Mouse (Mus musculus): ENCODE data around the gene Usp4. TPM values are rescaled to one million over a fixed set of nuclear protein-coding genes. Genes with fewer than 3 reads are reported as not detected.

Gene Usp4
- polyA plus RNA-seq (2012; rRNA removed): 29.2 and 38.5 TPM in 2 replicates
- 59.3 and 67.6 TPM in 2 replicates for polyA plus RNA-seq (2014; fragmentation: Nextera tagmentation; extraction: Ambion mirVana)

DNA sequence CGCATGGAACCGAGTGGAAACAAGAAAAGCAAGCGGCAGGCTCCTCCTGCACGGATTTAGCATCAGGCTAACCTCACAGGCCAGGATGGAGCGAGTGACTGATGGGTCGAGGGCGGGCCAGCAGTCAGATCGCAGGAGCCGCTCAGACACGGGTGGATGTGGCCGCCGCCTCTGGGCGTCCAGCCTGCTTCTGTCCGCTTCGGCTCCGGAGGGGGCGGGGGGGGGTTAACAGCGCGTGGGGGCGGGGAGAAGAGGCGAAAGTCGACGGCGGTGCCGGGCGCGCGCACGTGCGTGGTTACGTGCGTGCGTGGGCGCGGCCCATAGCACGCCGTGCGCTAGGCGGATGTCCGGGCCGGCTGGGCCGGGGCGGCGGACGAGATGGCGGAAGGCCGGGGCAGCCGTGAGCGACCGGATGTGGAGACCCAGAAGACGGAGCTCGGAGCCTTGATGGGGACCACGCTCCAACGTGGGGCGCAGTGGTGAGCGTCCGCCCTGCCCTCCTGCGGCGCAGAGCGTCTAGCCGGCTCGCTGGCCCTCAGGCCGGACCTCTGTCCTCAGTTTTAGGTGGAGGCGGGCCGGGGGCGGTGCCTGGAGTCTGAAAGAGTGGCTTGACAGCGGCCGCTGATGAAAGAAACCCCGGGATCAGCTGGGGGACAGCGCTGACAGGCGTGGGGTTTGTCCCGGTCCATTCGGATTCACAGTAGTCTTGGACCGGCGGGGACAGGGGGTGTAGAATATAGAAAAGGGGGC, at the start of gene Usp4:
TSS of gene Usp4 (plus strand) at position 314 of the 750 bp plus-strand sequence.
- H3K9me3 ChIP-seq (ENCODE audit: control insufficient read depth, low read length): no peaks in the 10 kb centered on the region
- ATAC-seq (ENCODE audit: insufficient read depth): peak; percentile 90
- H3K4me2 ChIP-seq (ENCODE audit: low read depth): peak within 1 kb of the TSS; percentile 98
- WGBS (ENCODE audit: insufficient replicate concordance): 0% methylated on average over 75 of the region's 75 CpGs
- H3K9ac ChIP-seq (replicated peaks): peak within 1 kb of the TSS; percentile 95
- peak; percentile 33; the same call in 1 of the 2 replicates for TF ChIP-seq EP300 (IDR thresholded peaks at IDR 0.05; ENCODE audit: low read depth)
- no peak for TF ChIP-seq CTCF (IDR thresholded peaks at IDR 0.05; ENCODE audit: low read depth)
- peak within 1 kb of the TSS; percentile 90 for H3K27ac ChIP-seq
- H3K4me1 ChIP-seq (replicated peaks; ENCODE audit: control insufficient read depth in 2 of 2, insufficient read depth in 2 of 2, low read length in 1 of 2): peaks cover 42 to 54% of the 10 kb centered on the region in 2 experiments
- no peaks in the 10 kb centered on the region for H3K27me3 ChIP-seq (ENCODE audit: control insufficient read depth, insufficient read depth, low read length)
- DNase-seq (ENCODE audit: low read depth in 3 of 3, low spot score in 3 of 3): peak; percentile 77 to 80 (median 79)
- peak within 1 kb of the TSS; percentile 86 to 99 for H3K4me3 ChIP-seq (ENCODE audit: insufficient read depth in 1 of 2, low read depth in 2 of 2, low read length in 2 of 2)
- H3K36me3 ChIP-seq (replicated peaks; ENCODE audit: control insufficient read depth, insufficient read depth, low read depth): peaks cover 25% of the 10 kb centered on the region

GRCm38 (mm10) chr9:108301853-108302252, 45.8 kb upstream of the Usp4 start:
- Histone ChIP-seq H3K9me3 (ENCODE audit: control insufficient read depth, low read length) (no peaks in the 10 kb centered on the region), H3K4me2 (ENCODE audit: low read depth) (no peak overlapping the region), H3K9ac (replicated peaks) (no peak overlapping the region), H3K4me3 (ENCODE audit: insufficient read depth in 1 of 2, low read depth in 2 of 2, low read length in 2 of 2) (no peak overlapping the region), H3K4me1 (replicated peaks; ENCODE audit: control insufficient read depth in 2 of 2, insufficient read depth in 2 of 2, low read length in 1 of 2) (peaks cover 9% of the 10 kb centered on the region in 2 experiments), H3K36me3 (replicated peaks; ENCODE audit: control insufficient read depth, insufficient read depth, low read depth) (peaks cover 4% of the 10 kb centered on the region), H3K27me3 (ENCODE audit: control insufficient read depth, insufficient read depth, low read length) (no peaks in the 10 kb centered on the region), H3K27ac (no peak overlapping the region)
- ATAC-seq (ENCODE audit: insufficient read depth) (no peak), DNase-seq (ENCODE audit: low read depth in 3 of 3, low spot score in 3 of 3) (no peak)
- TF ChIP-seq CTCF (IDR thresholded peaks at IDR 0.05; ENCODE audit: low read depth) (no peak), EP300 (IDR thresholded peaks at IDR 0.05; ENCODE audit: low read depth) (no peak)
- WGBS (ENCODE audit: insufficient replicate concordance): 67% methylated on average over 3 of the region's 3 CpGs

DNA sequence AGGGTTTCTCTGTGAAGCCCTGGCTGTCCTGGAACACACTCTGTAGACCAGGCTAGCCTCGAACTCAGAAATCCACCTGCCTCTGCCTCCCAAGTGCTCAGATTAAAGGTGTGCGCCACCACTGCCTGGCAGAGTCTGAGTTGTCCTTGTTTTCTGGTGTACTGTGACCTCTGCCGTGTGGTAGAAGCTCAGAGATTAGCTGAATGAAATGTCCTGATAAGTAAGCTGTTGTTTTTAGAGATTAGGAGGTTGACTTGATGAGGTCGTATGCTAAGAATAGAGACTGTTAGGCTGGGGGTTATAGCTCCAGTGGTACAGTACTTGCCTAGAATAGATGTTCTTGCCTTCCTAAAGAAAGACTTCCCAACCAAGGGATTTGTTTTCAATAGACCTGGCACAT, 42.9 kb upstream of the Usp4 start:
- peak overlapping the region; percentile 78 to 99; a peak in 3 of 4 replicates for H3K4me3 ChIP-seq (ENCODE audit: insufficient read depth in 1 of 2, low read depth in 2 of 2, low read length in 2 of 2)
- H3K27ac ChIP-seq: peak overlapping the region; percentile 99
- no peak for TF ChIP-seq CTCF (IDR thresholded peaks at IDR 0.05; ENCODE audit: low read depth)
- no peak for TF ChIP-seq EP300 (IDR thresholded peaks at IDR 0.05; ENCODE audit: low read depth)
- H3K27me3 ChIP-seq (ENCODE audit: control insufficient read depth, insufficient read depth, low read length): no peaks in the 10 kb centered on the region
- DNase-seq (ENCODE audit: low read depth in 3 of 3, low spot score in 3 of 3) (no peak), ATAC-seq (ENCODE audit: insufficient read depth) (no peak)
- H3K9me3 ChIP-seq (ENCODE audit: control insufficient read depth, low read length): no peaks in the 10 kb centered on the region
- peak overlapping the region; percentile 89 for H3K9ac ChIP-seq (replicated peaks)
- WGBS (ENCODE audit: insufficient replicate concordance): 25% methylated on average over 4 of the region's 4 CpGs
- H3K36me3 ChIP-seq (replicated peaks; ENCODE audit: control insufficient read depth, insufficient read depth, low read depth): peaks cover 7% of the 10 kb centered on the region
- H3K4me1 ChIP-seq (replicated peaks; ENCODE audit: control insufficient read depth in 2 of 2, insufficient read depth in 2 of 2, low read length in 1 of 2): peaks cover 22% of the 10 kb centered on the region in 2 experiments
- peak overlapping the region; percentile 91 for H3K4me2 ChIP-seq (ENCODE audit: low read depth)

- H3K9me3 ChIP-seq (ENCODE audit: control insufficient read depth, low read length): no peaks in the 10 kb centered on the region
- H3K36me3 ChIP-seq (replicated peaks; ENCODE audit: control insufficient read depth, insufficient read depth, low read depth): peaks cover 7% of the 10 kb centered on the region
- peaks cover 22 to 24% of the 10 kb centered on the region in 2 experiments for H3K4me1 ChIP-seq (replicated peaks; ENCODE audit: control insufficient read depth in 2 of 2, insufficient read depth in 2 of 2, low read length in 1 of 2)
- H3K27me3 ChIP-seq (ENCODE audit: control insufficient read depth, insufficient read depth, low read length): no peaks in the 10 kb centered on the region
- H3K4me2 ChIP-seq (ENCODE audit: low read depth): peak overlapping the region; percentile 91
- DNase-seq (ENCODE audit: low read depth in 3 of 3, low spot score in 3 of 3) (no peak), ATAC-seq (ENCODE audit: insufficient read depth) (no peak)
- H3K27ac ChIP-seq: peak overlapping the region; percentile 99
- TF ChIP-seq EP300 (IDR thresholded peaks at IDR 0.05; ENCODE audit: low read depth) (no peak), CTCF (IDR thresholded peaks at IDR 0.05; ENCODE audit: low read depth) (no peak)
- peak overlapping the region; percentile 78 to 99 for H3K4me3 ChIP-seq (ENCODE audit: insufficient read depth in 1 of 2, low read depth in 2 of 2, low read length in 2 of 2)
- H3K9ac ChIP-seq (replicated peaks): peak overlapping the region; percentile 89
- 0% methylated on average over 1 of the region's 1 CpGs for WGBS (ENCODE audit: insufficient replicate concordance)
Observed at GRCm38 (mm10) chr9:108305170-108305569, 42.5 kb upstream of the Usp4 start.
